Mouse (Mus musculus) G1E (cell line): ENCODE results near the gene Gm10300.

ENCODE experiments used
- CTCF ChIP-seq: IDR thresholded peaks from 2 replicates; pipeline ENCODE4 v1.5.1; 2012; ENCODE audit warnings: low read depth, low read length, inconsistent platforms, mixed read lengths
- GATA1 ChIP-seq: IDR thresholded peaks from 2 replicates; pipeline ENCODE4 v1.6.1; 2012; ENCODE audit warnings: borderline replicate concordance, low read length, inconsistent platforms, mixed read lengths
- GATA2 ChIP-seq: IDR thresholded peaks from 2 replicates; pipeline ENCODE4 v1.6.1; 2012; ENCODE audit warnings: low read depth, low read length, inconsistent platforms, borderline replicate concordance
- POLR2AphosphoS5 ChIP-seq: IDR thresholded peaks from 2 replicates; pipeline ENCODE4 v1.6.1; 2012; ENCODE audit warnings: low read depth, low read length, inconsistent platforms; ENCODE audit not compliant: insufficient replicate concordance
- TAL1 ChIP-seq: conservative IDR thresholded peaks from 2 replicates; pipeline ENCODE4 v1.6.1; 2012; ENCODE audit warnings: low read depth, low read length, inconsistent platforms, mixed read lengths

GRCm38 (mm10) chr4:132099548-132099947 is 25.1 kb downstream of the Gm10300 start:
- TF ChIP-seq CTCF (no peak), POLR2AphosphoS5 (no peak), GATA1 (no peak), TAL1 (no peak), GATA2 (no peak)
